ENCODE assay signal across 15 mouse cellular contexts in genomic region chr1:137922769-137923168, GRCm38 (mm10).
DNase-seq lines count a peak whose midpoint lies in the region; ATAC-seq and TF ChIP-seq lines count a peak whose summit lies in the region.
"Had no signal": no experiment of that assay in that cellular context is flagged by ENCODE, and none has a peak within 500 bp of the region (broad histone marks: within the 10 kb centered on the region; RNA-seq: fewer than 3 reads in every experiment).

No protein-coding gene starts in this region.

- no peak for TF ChIP-seq CTCF in layer of hippocampus, adult 2 months (conservative IDR thresholded peaks at IDR 0.05)

- ATAC-seq in granulocyte monocyte progenitor cell, adult 5-6 weeks (replicated peaks; ENCODE audit: poor library complexity, severe bottlenecking), result peak; percentile 89
- ATAC-seq: forebrain, embryonic 16.5 days had no signal

- H3K4me3 ChIP-seq in layer of hippocampus, adult 2 months, result no peak overlapping the region
- H3K4me3 ChIP-seq: embryonic facial prominence, embryonic 10.5 days; heart, embryonic 13.5 days; hindbrain, embryonic 15.5 days; limb, embryonic 13.5 days; stomach, embryonic 15.5 days had no signal

- DNase-seq in layer of hippocampus, adult 2 months (ENCODE audit: low spot score in 2 of 2), result no peak
- no peak for DNase-seq in layer of hippocampus, postnatal 14 days (ENCODE audit: low spot score in 2 of 2)
- peak; percentile 77 to 79 for DNase-seq in B cell, adult 2 months
- DNase-seq in right cerebral cortex, postnatal 25 days, result peak; percentile 58
- no peak for DNase-seq in kidney, adult 11 months
- no peak for DNase-seq in testis, postnatal 10 days (ENCODE audit: low spot score)
- DNase-seq in ovary, postnatal 14 days (ENCODE audit: low spot score), result no peak
- DNase-seq: kidney, postnatal 14 days had no signal

- peak overlapping the region; percentile 12 for H3K27ac ChIP-seq in layer of hippocampus, adult 2 months
- H3K27ac ChIP-seq: embryonic facial prominence, embryonic 10.5 days; heart, embryonic 13.5 days; hindbrain, embryonic 15.5 days; limb, embryonic 13.5 days; stomach, embryonic 15.5 days had no signal

Comparison
In these comparisons a context has a peak if more than half of its experiments do, and no peak if none do; other contexts are left out.
1. DNase-seq: peak in B cell, adult 2 months (2 of 2) and right cerebral cortex, postnatal 25 days (single experiment); none in layer of hippocampus, adult 2 months (0 of 2), layer of hippocampus, postnatal 14 days (0 of 2), kidney, adult 11 months (single experiment), testis, postnatal 10 days (single experiment) and ovary, postnatal 14 days (single experiment).